Mouse (Mus musculus) cortical plate, adult 2 months (tissue): ENCODE data around the gene Gm37240.

Experiments
- CTCF ChIP-seq: fragments of 200-500 bp; IDR thresholded peaks from 2 replicates; pipeline ENCODE4 v1.5.1; 2011; ENCODE audit warnings: mild to moderate bottlenecking, control low read depth, low read length; ENCODE audit not compliant: insufficient read depth; ENCODE audit errors: extremely low read depth
- POLR2A ChIP-seq: fragments of 200-500 bp; IDR thresholded peaks from 2 replicates; pipeline ENCODE4 v1.6.1; 2011; ENCODE audit warnings: mild to moderate bottlenecking, low read length, control low read depth; ENCODE audit not compliant: insufficient read depth; ENCODE audit errors: extremely low read depth

DNA sequence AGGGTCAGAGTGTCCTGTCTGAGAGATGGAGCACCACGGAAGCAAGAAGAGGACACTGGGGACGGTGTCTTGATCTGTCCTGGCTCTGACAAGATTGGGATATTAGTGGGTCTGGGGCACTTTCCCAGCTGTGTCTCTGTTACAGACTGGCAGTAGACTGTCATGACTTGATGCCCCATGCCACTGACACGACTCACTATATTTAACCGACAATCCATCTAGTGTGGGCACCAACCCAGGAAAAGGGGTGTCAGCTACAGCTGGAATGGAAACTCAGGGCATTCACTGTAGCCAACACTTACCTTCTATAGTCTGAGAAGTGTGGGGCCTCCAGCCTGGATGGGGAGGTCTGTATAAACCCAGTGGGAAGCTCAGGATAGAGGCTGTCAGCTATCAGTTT, 681.4 kb downstream of the Gm37240 start:
- TF ChIP-seq CTCF: no peak
- no peak for TF ChIP-seq POLR2A
